Mouse (Mus musculus) lung, adult 18-20 months (tissue): ENCODE data around the gene Ttc28.

Experiments used
- DNase-seq, 2 experiments: peaks; one replicate each; pipeline ENCODE4 v3.0.0; 2022; ENCODE audit warnings: mixed read lengths in 2 of 2

Gene Ttc28

GRCm38 (mm10) chr5:110889945-110890344, 10.3 kb downstream of the Ttc28 start:
- no peak for DNase-seq

- DNase-seq, result no peak
These were observed 11.0 kb downstream of the Ttc28 start for GRCm38 (mm10) chr5:110890561-110890960.

DNA sequence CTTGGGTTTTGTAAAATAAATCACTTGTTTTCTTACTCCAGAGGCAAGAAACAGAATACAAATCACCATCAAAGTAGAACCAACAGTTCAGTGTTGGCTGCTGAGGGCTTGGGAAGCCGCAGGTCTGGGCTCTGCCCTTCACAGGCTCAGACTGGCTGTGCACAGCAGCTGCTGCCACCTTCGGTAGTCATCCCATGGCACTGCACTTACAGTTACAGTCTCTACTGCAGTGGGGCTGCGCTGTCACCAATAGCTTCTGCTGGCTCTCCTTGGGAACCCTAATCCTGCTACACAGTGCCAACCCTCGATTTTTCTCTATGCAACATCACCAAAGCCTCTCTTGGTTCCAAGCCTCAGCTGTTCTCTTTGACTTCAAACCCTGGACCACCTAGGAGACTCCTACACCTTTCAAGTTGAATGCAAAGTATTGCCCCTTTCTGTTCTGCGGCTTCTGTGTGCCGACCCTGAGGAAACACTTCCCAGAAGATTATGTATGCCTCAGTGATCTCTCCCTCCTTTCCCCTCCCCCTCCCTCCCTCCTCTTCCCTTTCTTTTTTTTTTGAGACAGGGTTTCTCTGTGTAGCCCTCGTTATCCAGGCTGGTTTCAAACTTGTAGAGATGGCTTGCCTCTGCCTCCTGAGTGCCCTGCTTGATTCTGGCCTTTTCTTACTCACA, 17.6 kb downstream of the Ttc28 start:
- no peak for DNase-seq

DNA sequence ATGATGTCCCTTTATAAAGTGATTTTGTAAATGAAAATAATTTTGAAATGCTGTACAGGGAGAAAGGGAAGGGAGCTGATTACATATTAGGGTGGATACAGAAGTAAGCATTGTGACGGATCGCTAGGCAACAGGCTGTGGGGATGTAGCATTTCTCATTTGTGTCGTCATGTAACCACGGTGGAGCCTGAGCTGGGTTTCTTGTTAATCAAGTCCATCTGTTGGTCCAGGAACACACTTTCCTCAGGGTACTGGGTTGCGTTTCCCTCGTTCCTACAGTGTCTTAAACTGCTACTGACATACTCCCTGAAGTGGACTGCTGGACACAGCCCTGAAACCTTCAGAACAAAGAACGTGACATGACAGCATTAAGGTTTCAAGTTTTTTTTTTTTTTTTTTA, 18.6 kb downstream of the Ttc28 start:
- DNase-seq, result no peak

DNA sequence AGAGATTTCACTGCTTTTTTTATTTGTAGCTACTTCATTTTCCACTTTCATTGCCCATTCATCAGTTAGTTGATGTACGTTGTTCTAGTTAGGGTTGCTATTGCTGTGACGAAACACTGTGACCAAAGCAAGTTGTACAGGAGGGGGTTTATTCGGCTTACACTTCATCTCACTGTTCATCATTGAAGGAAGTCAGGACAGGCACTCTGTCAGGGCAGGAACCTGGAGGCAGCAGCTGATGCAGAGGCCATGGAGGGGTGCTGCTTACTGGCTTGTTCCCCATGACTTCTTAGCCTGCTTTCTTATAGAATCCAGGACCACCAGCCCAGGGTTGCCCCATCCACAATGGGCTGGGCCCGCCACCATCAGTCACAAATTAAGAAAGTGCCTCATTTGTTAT, 19.2 kb downstream of the Ttc28 start:
- DNase-seq, result no peak

GRCm38 (mm10) chr5:110900331-110900730, 20.7 kb downstream of the Ttc28 start:
- no peak for DNase-seq

- DNase-seq, result no peak
These were observed 27.1 kb downstream of the Ttc28 start for GRCm38 (mm10) chr5:110906708-110907107.

DNA sequence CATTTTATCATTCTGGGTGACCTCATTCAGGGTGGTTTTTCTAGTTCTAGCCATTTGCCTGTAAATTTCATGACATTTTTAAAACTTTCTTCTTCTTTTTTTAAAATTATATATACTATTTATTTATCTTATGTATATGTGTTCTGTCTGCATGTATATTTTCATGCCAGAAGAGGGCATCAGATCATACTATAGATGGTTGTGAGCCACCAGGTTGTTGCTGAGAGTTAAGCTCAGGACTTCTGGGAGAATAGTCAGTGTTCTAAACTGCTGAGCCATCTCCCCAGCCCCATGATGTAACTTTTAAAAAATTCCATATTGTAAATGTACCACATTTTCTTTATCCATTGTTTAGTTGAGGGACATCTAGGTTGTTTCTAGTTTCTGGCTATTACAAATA, 29.3 kb downstream of the Ttc28 start:
- no peak for DNase-seq

DNA sequence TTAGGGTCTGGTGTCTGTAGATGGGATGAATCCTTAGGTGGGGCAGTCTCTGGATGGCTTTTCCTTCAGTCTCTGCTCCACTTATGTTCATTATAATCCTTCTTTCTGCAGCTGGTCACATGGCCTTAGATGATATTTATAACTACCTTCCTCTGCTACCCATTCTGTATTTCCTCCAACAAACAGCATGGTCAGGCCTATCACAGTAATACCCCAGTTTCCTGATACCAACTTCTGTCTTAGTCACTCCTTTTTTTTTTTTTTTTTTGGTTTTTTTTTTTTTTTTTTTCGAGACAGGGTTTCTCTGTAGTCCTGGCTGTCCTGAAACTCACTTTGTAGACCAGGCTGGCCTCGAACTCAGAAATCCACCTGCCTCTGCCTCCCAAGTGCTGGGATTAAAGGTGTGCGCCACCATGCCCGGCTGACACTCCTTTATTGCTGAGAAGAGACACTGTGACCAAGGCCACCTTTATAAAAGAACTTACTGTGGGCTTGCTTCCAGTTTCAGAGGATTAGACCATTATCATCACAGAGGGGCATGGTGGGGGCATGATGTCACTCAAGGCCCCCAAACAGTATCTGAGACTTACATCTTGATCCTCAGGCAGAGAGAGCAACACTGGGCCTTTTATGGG, 30.5 kb downstream of the Ttc28 start:
- no peak for DNase-seq

DNA sequence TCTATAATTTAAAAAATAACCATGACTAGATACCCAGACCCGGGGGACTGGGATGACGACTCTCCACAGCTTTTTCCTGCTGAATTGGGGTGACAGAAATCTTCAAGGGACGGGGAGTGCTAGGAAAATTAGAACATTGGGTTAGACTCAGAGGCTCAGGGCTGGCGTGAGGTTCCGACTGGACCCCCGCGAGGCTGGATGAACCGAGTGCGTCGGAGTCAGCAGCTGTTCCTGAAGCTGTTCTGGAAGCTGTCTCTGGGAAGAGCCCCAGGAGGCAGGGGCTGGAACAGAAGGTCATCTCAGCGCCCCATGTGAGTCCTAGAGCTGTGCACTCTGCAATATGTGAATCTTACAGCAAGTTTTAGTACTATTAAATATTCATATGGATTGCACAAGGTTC, 35.3 kb downstream of the Ttc28 start:
- DNase-seq, result no peak

- DNase-seq, result no peak
These were observed 36.6 kb downstream of the Ttc28 start for GRCm38 (mm10) chr5:110916241-110916640.

- DNase-seq, result no peak
These were observed 39.9 kb downstream of the Ttc28 start for GRCm38 (mm10) chr5:110919541-110919940.

- DNase-seq, result peak in 1 of 2 experiments; percentile 7
These were observed 43.7 kb downstream of the Ttc28 start for GRCm38 (mm10) chr5:110923336-110923735.

DNA sequence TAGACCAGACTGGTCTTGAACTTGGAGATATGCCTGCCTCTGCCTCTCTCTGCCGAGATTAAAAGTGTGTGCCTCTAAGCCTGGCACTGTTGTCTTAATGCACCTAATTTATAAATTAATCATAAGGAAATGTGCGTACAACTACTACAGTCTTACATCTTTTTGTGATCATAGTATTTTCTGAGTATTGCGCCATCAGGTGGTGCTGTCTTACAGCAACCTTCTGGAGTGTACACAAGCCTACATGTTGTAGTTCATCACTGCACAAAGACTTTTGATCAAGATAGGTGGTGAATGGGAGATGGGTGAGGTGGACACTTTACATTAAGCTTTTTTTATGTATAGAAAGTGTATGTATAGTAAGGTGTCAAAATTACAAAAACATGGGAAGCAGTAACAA, 45.0 kb downstream of the Ttc28 start:
- DNase-seq, result no peak

- DNase-seq, result no peak
These were observed 46.2 kb downstream of the Ttc28 start for GRCm38 (mm10) chr5:110925804-110926203.

DNA sequence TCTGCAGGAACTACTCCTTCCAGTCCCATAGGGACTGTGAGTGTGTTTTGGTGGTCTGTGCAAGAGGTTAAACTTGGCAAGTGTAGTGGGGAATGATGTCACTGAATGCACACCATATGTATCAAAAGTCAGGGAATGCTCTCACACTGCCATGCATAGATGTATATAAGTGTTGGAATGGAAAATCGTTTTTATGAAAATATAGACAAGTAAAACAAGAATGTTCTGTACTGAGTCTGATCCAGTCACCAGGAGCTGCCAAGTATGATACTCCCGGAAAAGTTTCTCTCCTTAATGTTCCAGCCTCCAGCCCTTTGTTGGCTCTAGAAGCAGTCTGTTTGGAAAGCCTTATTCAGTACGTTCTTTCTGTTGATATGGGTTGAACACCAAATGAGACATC, 48.7 kb downstream of the Ttc28 start:
- DNase-seq, result no peak

GRCm38 (mm10) chr5:110929306-110929705, 49.7 kb downstream of the Ttc28 start:
- no peak for DNase-seq

GRCm38 (mm10) chr5:110936606-110937005, 57.0 kb downstream of the Ttc28 start:
- DNase-seq, result no peak

- DNase-seq, result no peak
These were observed 64.7 kb downstream of the Ttc28 start for GRCm38 (mm10) chr5:110944326-110944725.

DNA sequence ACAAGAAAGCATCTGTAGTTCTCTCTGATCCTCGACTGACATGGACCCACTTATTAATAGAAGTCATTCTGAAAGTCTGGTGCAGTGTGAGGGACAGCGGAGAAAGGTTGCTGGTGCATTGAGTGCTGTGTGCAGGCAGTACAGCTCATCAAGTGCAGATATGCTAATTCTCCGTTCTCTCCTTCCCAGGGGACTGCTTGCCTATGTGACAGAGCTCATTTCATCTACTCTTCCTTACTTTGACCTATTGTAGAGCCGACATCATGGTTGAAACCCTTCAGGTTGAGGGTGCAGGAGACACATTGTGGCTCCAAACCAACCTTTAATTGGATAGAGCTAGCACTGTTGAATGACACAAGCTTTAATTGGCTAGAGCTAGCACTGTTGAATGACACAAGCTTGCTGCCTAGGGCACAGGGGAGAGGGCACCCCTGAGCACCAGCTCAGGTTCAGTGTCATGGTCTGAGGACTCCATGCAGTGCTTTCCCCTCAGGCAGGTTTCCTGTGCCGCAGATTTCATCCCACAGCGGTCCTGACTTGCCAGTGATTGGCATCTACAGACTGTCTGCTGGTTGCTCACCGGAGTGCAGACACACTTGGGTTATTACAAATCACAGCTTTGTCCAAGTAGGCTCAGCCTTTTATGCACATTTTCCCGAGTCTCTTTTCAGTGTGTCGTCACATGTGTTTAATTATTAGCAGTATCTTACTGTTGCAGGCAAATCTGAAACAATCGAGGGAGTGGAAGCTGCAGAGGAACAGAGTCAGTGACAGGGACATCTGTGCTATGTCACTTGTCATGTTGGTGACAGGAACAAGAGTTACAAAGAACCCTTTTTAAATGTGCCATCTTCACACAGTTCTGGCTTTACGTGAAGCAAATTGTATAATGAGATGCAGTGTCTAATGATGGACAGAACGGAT, 69.1 kb downstream of the Ttc28 start:
- DNase-seq, result no peak

DNA sequence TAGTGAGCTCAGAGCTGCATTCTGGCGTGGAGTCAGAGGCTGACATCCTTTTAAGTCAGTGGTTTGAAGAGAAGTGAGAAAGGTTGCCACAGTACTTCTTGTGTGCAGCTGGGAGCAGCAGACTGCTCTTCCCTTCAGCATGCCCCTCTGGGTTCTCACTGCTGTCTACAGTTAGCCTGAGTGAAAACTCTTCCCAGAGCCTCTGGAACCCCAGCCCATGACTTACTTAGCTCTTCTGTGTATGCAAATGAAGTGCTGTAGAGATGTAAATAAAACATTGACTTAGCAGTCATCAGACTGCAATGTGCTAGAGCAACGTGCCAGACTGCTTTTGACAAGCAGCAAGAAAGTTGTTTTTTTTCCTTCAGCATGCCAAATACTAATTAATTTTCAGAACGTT, 70.2 kb downstream of the Ttc28 start:
- DNase-seq, result no peak

- no peak for DNase-seq
These were observed 78.6 kb downstream of the Ttc28 start for GRCm38 (mm10) chr5:110958196-110958595.

- no peak for DNase-seq
These were observed 80.5 kb downstream of the Ttc28 start for GRCm38 (mm10) chr5:110960067-110960466.

GRCm38 (mm10) chr5:110960890-110961289, 81.3 kb downstream of the Ttc28 start:
- no peak for DNase-seq
